Mouse (Mus musculus) olfactory bulb, adult 2 months (tissue): ENCODE results near the gene Ppp1r14a.

Experiments
- CTCF ChIP-seq: fragments of 200-500 bp; IDR thresholded peaks from 2 replicates; pipeline ENCODE4 v1.5.1; 2012; ENCODE audit warnings: low read depth, mild to moderate bottlenecking, low read length, moderate library complexity; ENCODE audit not compliant: insufficient read depth
- POLR2A ChIP-seq: fragments of 200-500 bp; IDR thresholded peaks from 2 replicates; pipeline ENCODE4 v1.6.1; 2012; ENCODE audit warnings: mild to moderate bottlenecking, low read depth, low read length, moderate library complexity; ENCODE audit not compliant: insufficient read depth

GRCm38 (mm10) chr7:29270445-29270844 is 18.7 kb upstream of the Ppp1r14a start:
- TF ChIP-seq CTCF = no peak
- no peak for TF ChIP-seq POLR2A
